Mouse (Mus musculus) MEL (cell line): Measurements from ENCODE around the gene Ostm1. TPM values are rescaled to one million over a fixed set of nuclear protein-coding genes. Genes with fewer than 3 reads are reported as not detected.

Source experiments
- DNase-seq: peaks from one replicate; pipeline ENCODE4 v3.0.0; 2011; ENCODE audit warnings: low read depth, low spot score
- H3K27ac ChIP-seq: 2 replicates; pipeline ENCODE4 v1.5.1; 2012; ENCODE audit warnings: low read depth, mild to moderate bottlenecking, control low read depth, low read length, moderate library complexity; ENCODE audit not compliant: control insufficient read depth
- H3K27me3 ChIP-seq, 2 experiments: fragments of 150-350 bp in 1 of 2; sonication (generic) in 1 of 2; 2 replicates each; pipeline ENCODE4 v1.6.1; 2012; ENCODE audit warnings: low read length in 2 of 2, mild to moderate bottlenecking in 2 of 2, improper control_type of control experiment in 1 of 2, moderate library complexity in 1 of 2; ENCODE audit not compliant: insufficient read depth in 2 of 2, control insufficient read depth in 1 of 2
- H3K36me3 ChIP-seq, 2 experiments: 2 replicates each; pipeline ENCODE4 v1.6.1; 2012 to 2014; ENCODE audit warnings: low read length in 2 of 2, improper control_type of control experiment in 1 of 2, inconsistent platforms in 1 of 2, mild to moderate bottlenecking in 1 of 2; ENCODE audit not compliant: insufficient read depth in 2 of 2, control insufficient read depth in 1 of 2
- H3K4me1 ChIP-seq, 2 experiments: fragments of 150-350 bp in 1 of 2; sonication (generic) in 1 of 2; 2 replicates each; pipeline ENCODE4 v1.6.1; 2012; ENCODE audit warnings: low read length in 2 of 2, improper control_type of control experiment in 1 of 2, mild to moderate bottlenecking in 1 of 2; ENCODE audit not compliant: insufficient read depth in 2 of 2, control insufficient read depth in 1 of 2
- H3K4me3 ChIP-seq, 2 experiments: fragments of 150-350 bp in 1 of 2; sonication (generic) in 1 of 2; 2 replicates each; pipeline ENCODE4 v1.5.1; 2012; ENCODE audit warnings: low read depth in 2 of 2, low read length in 2 of 2, mild to moderate bottlenecking in 2 of 2, moderate library complexity in 2 of 2, control low read depth in 1 of 2, improper control_type of control experiment in 1 of 2; ENCODE audit not compliant: control insufficient read depth in 1 of 2, insufficient read depth in 1 of 2
- H3K79me2 ChIP-seq: 2 replicates; pipeline ENCODE4 v1.6.1; 2012; ENCODE audit warnings: mild to moderate bottlenecking, low read length, moderate library complexity; ENCODE audit not compliant: control insufficient read depth, poor library complexity, insufficient read depth
- H3K9ac ChIP-seq: 2 replicates; pipeline ENCODE4 v1.6.1; 2012; ENCODE audit warnings: low read depth, mild to moderate bottlenecking, control low read depth, low read length, moderate library complexity; ENCODE audit not compliant: control insufficient read depth, poor library complexity, severe bottlenecking
- H3K9me3 ChIP-seq: fragments of 150-350 bp; sonication (generic); replicated peaks from 2 replicates; pipeline ENCODE4 v1.6.1; 2012; ENCODE audit warnings: mild to moderate bottlenecking, low read length, improper control_type of control experiment, moderate library complexity; ENCODE audit not compliant: insufficient read depth
- BHLHE40 ChIP-seq: IDR thresholded peaks from 2 replicates; pipeline ENCODE4 v1.6.1; 2012; ENCODE audit warnings: low read depth, mild to moderate bottlenecking, inconsistent platforms, low read length, improper control_type of control experiment, borderline replicate concordance
- CHD2 ChIP-seq: IDR thresholded peaks from 2 replicates; pipeline ENCODE4 v1.6.1; 2011; ENCODE audit warnings: low read length, improper control_type of control experiment
- CTCF ChIP-seq, 3 experiments: IDR thresholded peaks in 2 of 3; conservative IDR thresholded peaks in 1 of 3; 2 replicates each; pipeline ENCODE4 v1.5.1; 2011 to 2012; ENCODE audit warnings: low read length in 3 of 3, low read depth in 2 of 3, mild to moderate bottlenecking in 2 of 3, improper control_type of control experiment in 1 of 3, inconsistent platforms in 1 of 3, mixed read lengths in 1 of 3, moderate library complexity in 1 of 3; ENCODE audit not compliant: control insufficient read depth in 1 of 3, insufficient read depth in 1 of 3, poor library complexity in 1 of 3, severe bottlenecking in 1 of 3
- E2F4 ChIP-seq: IDR thresholded peaks from 2 replicates; pipeline ENCODE4 v1.6.1; 2011; ENCODE audit warnings: low read depth, low read length, improper control_type of control experiment, borderline replicate concordance
- ELF1 ChIP-seq: IDR thresholded peaks from 2 replicates; pipeline ENCODE4 v1.6.1; 2014; ENCODE audit warnings: low read depth, mild to moderate bottlenecking, inconsistent platforms, low read length, improper control_type of control experiment, moderate library complexity
- ETS1 ChIP-seq: IDR thresholded peaks from 2 replicates; pipeline ENCODE4 v1.6.1; 2012; ENCODE audit warnings: low read depth, mild to moderate bottlenecking, inconsistent platforms, low read length, improper control_type of control experiment, moderate library complexity
- GABPA ChIP-seq: IDR thresholded peaks from 2 replicates; pipeline ENCODE4 v1.6.1; 2012; ENCODE audit warnings: low read depth, mild to moderate bottlenecking, inconsistent platforms, low read length, improper control_type of control experiment, moderate library complexity
- JUND ChIP-seq: IDR thresholded peaks from 2 replicates; pipeline ENCODE4 v1.6.1; 2011; ENCODE audit warnings: low read depth, mild to moderate bottlenecking, improper control_type of control experiment, low read length
- KAT2A ChIP-seq: conservative IDR thresholded peaks from 2 replicates; pipeline ENCODE4 v1.6.1; 2012; ENCODE audit warnings: low read depth, low read length, improper control_type of control experiment, inconsistent platforms
- MAFK ChIP-seq: IDR thresholded peaks from 2 replicates; pipeline ENCODE4 v1.6.1; 2011; ENCODE audit warnings: low read depth, mild to moderate bottlenecking, low read length, improper control_type of control experiment, borderline replicate concordance
- MAX ChIP-seq: IDR thresholded peaks from 2 replicates; pipeline ENCODE4 v1.6.1; 2011; ENCODE audit warnings: low read length, improper control_type of control experiment
- MAZ ChIP-seq: IDR thresholded peaks from 2 replicates; pipeline ENCODE4 v1.6.1; 2012; ENCODE audit warnings: low read depth, mild to moderate bottlenecking, inconsistent platforms, low read length, improper control_type of control experiment
- MEF2A ChIP-seq: IDR thresholded peaks from 2 replicates; pipeline ENCODE4 v1.6.1; 2014; ENCODE audit warnings: low read depth, mild to moderate bottlenecking, inconsistent platforms, low read length, improper control_type of control experiment; ENCODE audit not compliant: poor library complexity, insufficient replicate concordance, severe bottlenecking; ENCODE audit errors: extremely low read depth
- MXI1 ChIP-seq: IDR thresholded peaks from 2 replicates; pipeline ENCODE4 v1.6.1; 2011; ENCODE audit warnings: mild to moderate bottlenecking, low read depth, low read length, improper control_type of control experiment
- MYB ChIP-seq: IDR thresholded peaks from 2 replicates; pipeline ENCODE4 v1.6.1; 2011; ENCODE audit warnings: mild to moderate bottlenecking, low read depth, low read length, improper control_type of control experiment
- MYC ChIP-seq: IDR thresholded peaks from 2 replicates; pipeline ENCODE4 v1.6.1; 2011; ENCODE audit warnings: low read depth, mild to moderate bottlenecking, low read length, improper control_type of control experiment, moderate library complexity
- NRF1 ChIP-seq: IDR thresholded peaks from 2 replicates; pipeline ENCODE4 v1.6.1; 2014; ENCODE audit warnings: low read depth, mild to moderate bottlenecking, inconsistent platforms, low read length, improper control_type of control experiment, moderate library complexity; ENCODE audit not compliant: poor library complexity, insufficient read depth, severe bottlenecking
- POLR2A ChIP-seq, 2 experiments: IDR thresholded peaks; 2 replicates each; pipeline ENCODE4 v1.6.1; 2011 to 2012; ENCODE audit warnings: low read length in 2 of 2, mild to moderate bottlenecking in 2 of 2, control low read depth in 1 of 2, improper control_type of control experiment in 1 of 2, low read depth in 1 of 2, moderate library complexity in 1 of 2; ENCODE audit not compliant: control insufficient read depth in 1 of 2, insufficient read depth in 1 of 2, poor library complexity in 1 of 2
- POLR2AphosphoS5 ChIP-seq: IDR thresholded peaks from 2 replicates; pipeline ENCODE4 v1.6.1; 2012; ENCODE audit warnings: low read depth, borderline replicate concordance, mild to moderate bottlenecking, inconsistent platforms, low read length, moderate library complexity, mixed read lengths
- RCOR1 ChIP-seq: IDR thresholded peaks from 2 replicates; pipeline ENCODE4 v1.6.1; 2012; ENCODE audit warnings: low read depth, mild to moderate bottlenecking, inconsistent platforms, low read length, improper control_type of control experiment
- SIN3A ChIP-seq: IDR thresholded peaks from 2 replicates; pipeline ENCODE4 v1.6.1; 2012; ENCODE audit warnings: low read length, improper control_type of control experiment, inconsistent platforms
- SMC3 ChIP-seq: IDR thresholded peaks from 2 replicates; pipeline ENCODE4 v1.6.1; 2011; ENCODE audit warnings: low read depth, low read length, improper control_type of control experiment
- TBP ChIP-seq: IDR thresholded peaks from 2 replicates; pipeline ENCODE4 v1.8.0; 2011; ENCODE audit warnings: low read depth, low read length, improper control_type of control experiment
- UBTF ChIP-seq: IDR thresholded peaks from 2 replicates; pipeline ENCODE4 v1.6.1; 2012; ENCODE audit warnings: low read depth, mild to moderate bottlenecking, inconsistent platforms, low read length, improper control_type of control experiment, moderate library complexity, borderline replicate concordance; ENCODE audit not compliant: insufficient read depth
- USF2 ChIP-seq, 2 experiments: IDR thresholded peaks; 2 replicates each; pipeline ENCODE4 v1.6.1; 2011 to 2012; ENCODE audit warnings: improper control_type of control experiment in 2 of 2, low read length in 2 of 2, borderline replicate concordance in 1 of 2, inconsistent platforms in 1 of 2, low read depth in 1 of 2, mild to moderate bottlenecking in 1 of 2; ENCODE audit not compliant: insufficient read depth in 1 of 2
- ZC3H11A ChIP-seq: IDR thresholded peaks from 2 replicates; pipeline ENCODE4 v1.6.1; 2012; ENCODE audit warnings: low read depth, mild to moderate bottlenecking, inconsistent platforms, low read length, improper control_type of control experiment
- ZKSCAN1 ChIP-seq: IDR thresholded peaks from 2 replicates; pipeline ENCODE4 v1.6.1; 2012; ENCODE audit warnings: low read depth, mild to moderate bottlenecking, inconsistent platforms, low read length, improper control_type of control experiment, moderate library complexity
- ZNF384 ChIP-seq: IDR thresholded peaks from 2 replicates; pipeline ENCODE4 v1.6.1; 2012; ENCODE audit warnings: low read depth, mild to moderate bottlenecking, inconsistent platforms, low read length, improper control_type of control experiment
- polyA plus RNA-seq, 2 experiments: library from polyadenylated mRNA; stranded (reverse) in 1 of 2; unstranded in 1 of 2; fragments of >175 nt in 1 of 2; fragments of >200 nt in 1 of 2; gene quantifications; 2 replicates each; pipeline versions ENCODE4 v1.2.1 to v1.2.4; 2012; ENCODE audit warnings: low replicate concordance in 2 of 2, low read depth in 1 of 2; ENCODE audit not compliant: insufficient read length in 2 of 2, insufficient read depth in 1 of 2, missing spikeins in 1 of 2
- total RNA-seq: library from RNA; depleted of rRNA; stranded (reverse); fragments of 300-350 nt; gene quantifications from 2 replicates; pipeline ENCODE4 v1.2.3, GENCODE M21; 2012; rRNA removed

Ostm1 gene
- total RNA-seq: 15.7 and 17.5 TPM in 2 replicates
- 10 to 100 TPM in 1 of 2 experiments, not detected in 1; 13.9 TPM for polyA plus RNA-seq

DNA sequence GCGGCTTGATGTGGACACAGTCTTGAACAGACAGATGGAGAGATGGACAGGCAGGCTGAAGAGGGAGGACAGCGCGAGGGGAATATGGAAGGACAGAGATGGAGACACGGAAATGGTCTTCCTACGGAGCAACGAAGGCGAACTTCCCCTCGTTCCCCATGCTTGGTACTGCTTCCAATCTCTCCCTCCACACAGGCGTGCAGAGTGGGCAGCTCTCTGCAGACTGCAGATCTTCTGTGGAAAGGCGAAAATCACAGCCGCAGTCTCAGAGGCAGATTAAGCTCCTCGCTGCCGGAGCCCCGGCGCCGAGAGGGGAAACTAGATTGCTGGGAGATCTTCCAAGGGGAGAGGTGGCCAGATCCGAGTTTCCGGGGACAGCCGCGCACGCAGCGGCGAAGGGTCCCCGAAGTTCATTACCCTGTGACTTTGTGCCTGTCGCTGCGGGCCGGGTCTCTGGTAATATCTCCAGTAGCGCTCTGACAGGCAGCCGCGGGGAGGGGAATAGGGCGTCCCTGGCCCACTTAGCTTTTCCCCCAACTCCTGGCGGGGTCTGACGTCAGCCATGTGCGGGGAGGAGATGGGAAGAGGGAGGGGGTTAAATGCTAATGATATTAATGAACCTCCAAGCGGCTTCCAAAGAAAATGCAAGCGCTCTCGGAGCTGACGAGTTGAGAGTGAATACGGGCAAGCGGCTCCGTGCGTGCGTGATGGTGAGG lies at the start of gene Ostm1, which contains the start of gene Nr2e1:
Gene Ostm1 (plus strand): TSS at position 666 of the 716 bp plus-strand sequence.
Gene Nr2e1 (minus strand): TSS at position 476 of the 716 bp plus-strand sequence.
- Histone ChIP-seq H3K4me1 (no peaks in the 10 kb centered on the region), H3K9ac (no peak within 1 kb of the TSS), H3K4me3 (no peak within 1 kb of the TSS), H3K79me2 (no peaks in the 10 kb centered on the region), H3K27me3 (peaks cover 0 to 3% of the 10 kb centered on the region in 2 experiments; a peak in 3 of 4 replicates), H3K27ac (no peak within 1 kb of the TSS), H3K9me3 (no peaks in the 10 kb centered on the region), H3K36me3 (no peaks in the 10 kb centered on the region)
- no peak for DNase-seq
- TF ChIP-seq JUND: no peak
- TF ChIP-seq CHD2: no peak

DNA sequence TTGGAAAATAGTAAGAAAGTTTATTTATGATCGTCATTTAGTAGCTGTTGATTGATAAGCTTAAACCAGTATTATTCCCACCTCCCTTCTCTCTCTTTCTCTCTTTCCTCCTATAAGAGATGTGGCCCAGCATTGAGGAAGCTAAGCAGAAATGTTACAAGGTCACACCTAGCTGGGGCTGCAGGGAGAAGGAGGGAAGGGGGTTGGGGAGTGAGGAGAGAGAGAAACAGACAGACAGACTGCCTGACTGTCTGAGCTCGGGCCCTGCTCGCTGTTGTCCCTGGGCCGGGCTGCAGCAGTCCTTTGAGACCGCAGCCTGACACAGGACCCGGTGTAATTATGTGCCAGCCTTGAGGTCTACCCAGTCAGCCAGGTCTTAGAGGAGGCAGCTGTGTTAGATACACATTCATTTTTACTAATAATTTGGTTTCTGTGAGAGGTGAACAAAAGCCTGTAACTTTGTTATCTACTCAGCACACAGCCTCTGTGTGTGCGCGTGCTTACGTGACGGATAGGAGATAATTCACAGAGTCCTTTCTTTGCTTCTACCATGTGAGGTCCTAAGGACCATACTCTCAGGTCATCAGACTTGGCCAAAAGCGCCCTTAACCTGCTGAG lies 49.7 kb upstream of the Ostm1 start:
- Histone ChIP-seq H3K9ac (peak overlapping the region; percentile 47), H3K79me2 (peaks cover 5% of the 10 kb centered on the region), H3K27ac (peak overlapping the region; percentile 92), H3K9me3 (no peaks in the 10 kb centered on the region), H3K4me3 (peak overlapping the region; percentile 5 to 9; a peak in 1 of 4 replicates), H3K36me3 (peaks cover 13 to 50% of the 10 kb centered on the region in 2 experiments), H3K27me3 (no peaks in the 10 kb centered on the region), H3K4me1 (peaks cover 23 to 42% of the 10 kb centered on the region in 2 experiments)
- peak; percentile 79 for DNase-seq
- peak; percentile 50 for TF ChIP-seq SIN3A
- peak; percentile 79 for TF ChIP-seq RCOR1
- TF ChIP-seq TBP: no peak
- TF ChIP-seq JUND: no peak
- no peak for TF ChIP-seq KAT2A
- TF ChIP-seq BHLHE40: peak; percentile 91
- TF ChIP-seq USF2 (IDR thresholded peaks at IDR 0.05; ENCODE audit: borderline replicate concordance in 1 of 2, insufficient read depth in 1 of 2, low read depth in 1 of 2, low read length in 2 of 2): no peak
- no peak for TF ChIP-seq CTCF (IDR thresholded peaks at IDR 0.05 in 2 of 3, conservative IDR thresholded peaks at IDR 0.05 in 1 of 3; ENCODE audit: control insufficient read depth in 1 of 3, insufficient read depth in 1 of 3, low read depth in 2 of 3, low read length in 3 of 3, poor library complexity in 1 of 3, severe bottlenecking in 1 of 3)
- TF ChIP-seq NRF1: no peak
- no peak for TF ChIP-seq MAZ
- TF ChIP-seq MYB: 0 out of 2 replicates have a peak, but pooled peaks have one; percentile 46
- no peak for TF ChIP-seq ZC3H11A
- TF ChIP-seq MAX: peak; percentile 64
- no peak for TF ChIP-seq ELF1
- no peak for TF ChIP-seq E2F4
- no peak for TF ChIP-seq GABPA
- TF ChIP-seq ZNF384: no peak
- TF ChIP-seq MAFK: peak; percentile 59; the same call in 1 of the 2 replicates
- TF ChIP-seq ZKSCAN1: no peak
- peak; percentile 81; the same call in 1 of the 2 replicates for TF ChIP-seq ETS1
- no peak for TF ChIP-seq SMC3
- TF ChIP-seq MXI1: peak; percentile 74
- no peak for TF ChIP-seq POLR2A (IDR thresholded peaks at IDR 0.05; ENCODE audit: control insufficient read depth in 1 of 2, insufficient read depth in 1 of 2, low read depth in 1 of 2, low read length in 2 of 2, poor library complexity in 1 of 2)
- no peak for TF ChIP-seq CHD2
- TF ChIP-seq UBTF: no peak
- TF ChIP-seq MEF2A: no peak
- TF ChIP-seq POLR2AphosphoS5: no peak
- peak; percentile 66 for TF ChIP-seq MYC
